Mouse (Mus musculus): ENCODE data around the gene Irak1.

DNA sequence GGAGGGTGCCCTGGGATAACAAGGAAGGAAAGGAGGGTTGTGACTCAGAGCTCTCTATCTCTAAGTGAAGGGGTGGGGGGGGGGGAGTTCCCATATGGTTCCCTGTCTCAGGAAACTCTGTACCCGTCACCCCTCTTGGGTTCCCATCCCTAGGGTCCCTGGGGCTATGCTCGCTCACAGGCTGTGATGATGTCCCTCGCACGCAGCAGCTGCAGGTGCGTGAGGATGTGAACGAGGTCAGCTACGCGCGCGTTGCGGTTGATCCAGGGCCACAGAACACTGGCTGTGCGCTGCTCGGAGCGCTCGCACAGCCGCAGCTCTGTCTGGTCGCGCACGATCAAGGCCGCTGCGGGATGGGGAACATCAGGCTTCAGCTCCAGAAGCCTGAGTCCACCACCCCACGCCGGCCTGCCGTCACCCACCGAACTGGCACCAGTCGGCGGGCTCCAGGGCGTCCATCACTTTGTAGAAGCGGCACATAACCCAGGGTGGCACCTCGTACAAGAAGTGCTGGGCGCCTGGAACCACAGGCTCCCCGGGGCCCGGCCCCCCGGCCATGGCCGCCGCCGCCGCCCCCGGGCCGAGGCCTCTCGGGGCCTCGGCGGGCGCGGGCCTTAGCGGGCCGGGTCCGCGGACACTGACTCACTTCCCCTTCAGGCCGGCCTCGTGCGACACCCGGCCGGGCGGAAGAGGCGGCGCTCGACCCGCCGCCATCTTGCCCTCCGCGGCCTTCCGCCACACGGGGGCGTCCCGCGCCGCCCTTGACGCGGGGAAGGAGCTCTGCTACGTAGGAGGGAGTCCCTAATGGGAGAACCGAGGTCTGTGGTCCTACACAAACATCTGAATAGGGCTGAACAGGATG lies at the start of gene Irak1:
- TF ChIP-seq PAX5 (IDR thresholded peaks at IDR 0.05; ENCODE audit: low read length): no peak
- no peak for TF ChIP-seq RCOR1 (conservative IDR thresholded peaks at IDR 0.05; ENCODE audit: low read depth, low read length)
- peak in 1 of 2 experiments; percentile 73; a peak in 2 of 4 replicates for TF ChIP-seq CTCF (conservative IDR thresholded peaks at IDR 0.05 in 1 of 2, IDR thresholded peaks at IDR 0.05 in 1 of 2; ENCODE audit: low read depth in 2 of 2, low read length in 2 of 2)
- TF ChIP-seq POLR2AphosphoS2 (IDR thresholded peaks at IDR 0.05; ENCODE audit: low read depth, low read length): no peak
- no peak for TF ChIP-seq MYC (IDR thresholded peaks at IDR 0.05; ENCODE audit: low read depth, low read length)
- no peak for TF ChIP-seq TCF12 (IDR thresholded peaks at IDR 0.05; ENCODE audit: low read depth, low read length)
